Mouse (Mus musculus) midbrain, postnatal 0 days (tissue): ENCODE measurements around the gene D430042O09Rik. TPM values are rescaled to one million over a fixed set of nuclear protein-coding genes. Genes with fewer than 3 reads are reported as not detected.

Source experiments
- ATAC-seq: fragments of 200-750 bp; cut with Nextera tagmentation; 2 replicates; pipeline ENCODE4 v1.8.0; 2017; ENCODE audit warnings: moderate number of reproducible peaks, mild to moderate bottlenecking, moderate TSS enrichment, moderate library complexity; ENCODE audit not compliant: low FRiP score
- DNase-seq: peaks from one replicate; pipeline ENCODE4 v3.0.0-alpha.2; 2015; ENCODE audit warnings: low spot score
- H3K27ac ChIP-seq: fragments of 300-500 bp; sonication (generic); 2 replicates; pipeline ENCODE4 v1.5.1; 2014; ENCODE audit warnings: low read depth, mild to moderate bottlenecking, low read length, mixed read lengths
- H3K27me3 ChIP-seq: fragments of 300-500 bp; sonication (generic); 2 replicates; pipeline ENCODE4 v1.6.1; 2014; ENCODE audit warnings: low read length, control low read depth, mixed read lengths; ENCODE audit not compliant: insufficient read depth
- H3K36me3 ChIP-seq: fragments of 300-500 bp; sonication (generic); 2 replicates; pipeline ENCODE4 v1.6.1; 2014; ENCODE audit warnings: low read length, control low read depth, mixed read lengths; ENCODE audit not compliant: insufficient read depth
- H3K4me1 ChIP-seq: fragments of 300-500 bp; sonication (generic); 2 replicates; pipeline ENCODE4 v1.6.1; 2014; ENCODE audit warnings: mild to moderate bottlenecking, control low read depth, antibody characterized with exemption, low read length, mixed read lengths; ENCODE audit not compliant: insufficient read depth
- H3K4me2 ChIP-seq: fragments of 300-500 bp; sonication (generic); 2 replicates; pipeline ENCODE4 v1.6.1; 2014; ENCODE audit warnings: low read depth, mild to moderate bottlenecking, low read length, mixed read lengths; ENCODE audit not compliant: poor library complexity, severe bottlenecking
- H3K4me3 ChIP-seq: fragments of 300-500 bp; sonication (generic); 2 replicates; pipeline ENCODE4 v1.5.1; 2014; ENCODE audit warnings: low read depth, mild to moderate bottlenecking, low read length, moderate library complexity
- H3K9ac ChIP-seq: fragments of 300-500 bp; sonication (generic); replicated peaks from 2 replicates; pipeline ENCODE4 v1.6.1; 2014; ENCODE audit warnings: mild to moderate bottlenecking, low read length, moderate library complexity, mixed read lengths; ENCODE audit not compliant: poor library complexity, severe bottlenecking
- H3K9me3 ChIP-seq: fragments of 300-500 bp; sonication (generic); 2 replicates; pipeline ENCODE4 v1.6.1; 2016; ENCODE audit warnings: low read length, control low read depth
- CTCF ChIP-seq: IDR thresholded peaks from 2 replicates; pipeline ENCODE4 v1.5.1; 2016; ENCODE audit warnings: antibody characterized with exemption, mild to moderate bottlenecking
- WGBS: fragments of 180-500 bp; shearing (Covaris S2); extraction: QIAGEN DNeasy Blood & Tissue Kit; methylation state at CpG from one replicate; pipeline ENCODE4 v1.1.7; 2014; 5-methylcytosine and 5-hydroxymethylcytosine counted together
- polyA plus RNA-seq: library from polyadenylated mRNA; unstranded; fragments of >200 nt; fragmentation: Nextera tagmentation; extraction: Ambion mirVana; gene quantifications from 2 replicates; pipeline ENCODE4 v1.2.1, GENCODE M21; 2015
- total RNA-seq: library from RNA; depleted of rRNA; stranded (reverse); fragments of >200 nt; gene quantifications from 2 replicates; pipeline ENCODE4 v1.2.3, GENCODE M21; 2014

Gene D430042O09Rik
- total and polyA plus RNA-seq, 2 experiments from 2014 or later: 4.3 to 16.9 TPM

GRCm38 (mm10) chr7:125806571-125806970, 98.9 kb downstream of the D430042O09Rik start:
- no peak for DNase-seq
- ATAC-seq: no peak
- H3K4me2 ChIP-seq: no peak overlapping the region
- no peaks in the 10 kb centered on the region for H3K27me3 ChIP-seq
- WGBS: 60% methylated on average over 1 of the region's 1 CpGs
- no peak overlapping the region for H3K27ac ChIP-seq
- H3K4me1 ChIP-seq: no peaks in the 10 kb centered on the region
- H3K4me3 ChIP-seq: no peak overlapping the region
- H3K9ac ChIP-seq: no peak overlapping the region
- H3K9me3 ChIP-seq: no peaks in the 10 kb centered on the region
- H3K36me3 ChIP-seq: no peaks in the 10 kb centered on the region
- no peak for TF ChIP-seq CTCF

- H3K9me3 ChIP-seq: no peaks in the 10 kb centered on the region
- H3K27ac ChIP-seq: no peak overlapping the region
- no peaks in the 10 kb centered on the region for H3K4me1 ChIP-seq
- no peak for DNase-seq
- no peak overlapping the region for H3K4me3 ChIP-seq
- H3K36me3 ChIP-seq: peaks cover 3% of the 10 kb centered on the region; the same call in 1 of the 2 replicates
- 90% methylated on average over 3 of the region's 3 CpGs for WGBS
- TF ChIP-seq CTCF: no peak
- no peaks in the 10 kb centered on the region for H3K27me3 ChIP-seq
- H3K4me2 ChIP-seq: no peak overlapping the region
- H3K9ac ChIP-seq: no peak overlapping the region
- no peak for ATAC-seq
Measured at GRCm38 (mm10) chr7:125808210-125808609, 100.5 kb downstream of the D430042O09Rik start.

GRCm38 (mm10) chr7:125812721-125813120, 105.0 kb downstream of the D430042O09Rik start:
- ATAC-seq: no peak
- no peak for DNase-seq

GRCm38 (mm10) chr7:125815733-125816132, 108.0 kb downstream of the D430042O09Rik start:
- peak; percentile 75 for DNase-seq
- no peak overlapping the region for H3K9ac ChIP-seq
- H3K36me3 ChIP-seq: peaks cover 16% of the 10 kb centered on the region
- WGBS: 71% methylated on average over 3 of the region's 3 CpGs
- no peak overlapping the region for H3K4me2 ChIP-seq
- no peak for ATAC-seq
- H3K27me3 ChIP-seq: no peaks in the 10 kb centered on the region
- H3K4me1 ChIP-seq: no peaks in the 10 kb centered on the region
- H3K4me3 ChIP-seq: no peak overlapping the region
- TF ChIP-seq CTCF: no peak
- H3K9me3 ChIP-seq: no peaks in the 10 kb centered on the region
- H3K27ac ChIP-seq: no peak overlapping the region

More at GRCm38 (mm10) chr7:125812721-125813120, 105.0 kb downstream of the D430042O09Rik start:
- no peaks in the 10 kb centered on the region for H3K9me3 ChIP-seq
- TF ChIP-seq CTCF: no peak
- 91% methylated on average over 8 of the region's 8 CpGs for WGBS
- no peaks in the 10 kb centered on the region for H3K27me3 ChIP-seq
- H3K4me1 ChIP-seq: no peaks in the 10 kb centered on the region
- no peak overlapping the region for H3K4me2 ChIP-seq
- H3K27ac ChIP-seq: no peak overlapping the region
- peaks cover 16% of the 10 kb centered on the region for H3K36me3 ChIP-seq
- no peak overlapping the region for H3K4me3 ChIP-seq
- no peak overlapping the region for H3K9ac ChIP-seq

GRCm38 (mm10) chr7:125818301-125818712, 110.6 kb downstream of the D430042O09Rik start:
- peak; percentile 59 for DNase-seq
- Histone ChIP-seq H3K36me3 (peaks cover 12% of the 10 kb centered on the region; the same call in 1 of the 2 replicates), H3K9me3 (no peaks in the 10 kb centered on the region), H3K27me3 (no peaks in the 10 kb centered on the region), H3K4me2 (no peak overlapping the region), H3K27ac (no peak overlapping the region), H3K4me3 (no peak overlapping the region), H3K9ac (no peak overlapping the region), H3K4me1 (no peaks in the 10 kb centered on the region)
- ATAC-seq: no peak
- 55% methylated on average over 9 of the region's 9 CpGs for WGBS
- no peak for TF ChIP-seq CTCF

- H3K27me3 ChIP-seq: no peaks in the 10 kb centered on the region
- no peak overlapping the region for H3K4me2 ChIP-seq
- peak; percentile 79 for TF ChIP-seq CTCF
- H3K27ac ChIP-seq: no peak overlapping the region
- H3K4me3 ChIP-seq: no peak overlapping the region
- H3K9me3 ChIP-seq: no peaks in the 10 kb centered on the region
- peaks cover 7% of the 10 kb centered on the region; the same call in 1 of the 2 replicates for H3K36me3 ChIP-seq
- peak; percentile 57 for DNase-seq
- H3K4me1 ChIP-seq: no peaks in the 10 kb centered on the region
- ATAC-seq: no peak
- H3K9ac ChIP-seq: no peak overlapping the region
- WGBS: 67% methylated on average over 2 of the region's 2 CpGs
Measured at GRCm38 (mm10) chr7:125820233-125820632, 112.5 kb downstream of the D430042O09Rik start.
